Mouse (Mus musculus): ENCODE data around the gene Ddx27. TPM values are rescaled to one million over a fixed set of nuclear protein-coding genes. Genes with fewer than 3 reads are reported as not detected.

Gene Ddx27
- 12.7 TPM for polyA plus RNA-seq (2014; fragmentation: Illumina TruSeq; extraction: RNeasy Lipid Tissue Mini Kit (QIAGEN cat#74804); ENCODE audit: low read depth, low replicate concordance)

DNA sequence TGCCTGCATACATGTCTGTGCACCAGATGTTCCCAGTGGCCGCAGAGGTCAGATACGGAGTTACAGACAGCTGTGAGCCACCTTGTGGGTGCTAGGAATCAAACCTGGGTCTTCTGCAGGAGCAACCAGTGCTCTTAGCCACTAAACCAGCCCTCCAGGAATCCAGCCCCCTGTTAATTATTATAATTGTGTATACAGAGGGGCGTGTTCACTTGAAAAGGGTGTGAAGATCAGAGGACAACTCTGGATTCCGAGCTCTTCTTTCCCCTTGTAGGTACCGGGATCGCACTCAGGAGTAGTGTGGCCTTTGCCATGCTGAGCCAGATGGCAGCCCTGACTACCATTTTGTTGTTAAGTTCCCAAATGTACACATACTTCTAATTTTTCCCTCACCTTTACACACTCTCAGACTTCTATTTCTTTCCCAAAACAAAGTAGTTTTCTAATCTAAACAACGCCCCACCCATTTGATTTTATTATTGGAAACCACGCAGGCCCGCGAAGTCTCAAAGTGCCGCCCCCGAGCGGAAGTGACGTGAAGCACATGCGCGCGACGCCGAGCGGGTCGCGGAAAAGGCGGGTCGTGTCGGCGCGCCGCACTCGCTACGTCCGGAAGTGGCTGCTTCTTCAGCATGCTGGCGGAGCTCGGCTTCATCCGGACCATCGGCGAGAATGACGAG lies at the start of gene Ddx27:
Ddx27 (plus strand) TSS at position 492 of the 680 bp plus-strand sequence.

DNA sequence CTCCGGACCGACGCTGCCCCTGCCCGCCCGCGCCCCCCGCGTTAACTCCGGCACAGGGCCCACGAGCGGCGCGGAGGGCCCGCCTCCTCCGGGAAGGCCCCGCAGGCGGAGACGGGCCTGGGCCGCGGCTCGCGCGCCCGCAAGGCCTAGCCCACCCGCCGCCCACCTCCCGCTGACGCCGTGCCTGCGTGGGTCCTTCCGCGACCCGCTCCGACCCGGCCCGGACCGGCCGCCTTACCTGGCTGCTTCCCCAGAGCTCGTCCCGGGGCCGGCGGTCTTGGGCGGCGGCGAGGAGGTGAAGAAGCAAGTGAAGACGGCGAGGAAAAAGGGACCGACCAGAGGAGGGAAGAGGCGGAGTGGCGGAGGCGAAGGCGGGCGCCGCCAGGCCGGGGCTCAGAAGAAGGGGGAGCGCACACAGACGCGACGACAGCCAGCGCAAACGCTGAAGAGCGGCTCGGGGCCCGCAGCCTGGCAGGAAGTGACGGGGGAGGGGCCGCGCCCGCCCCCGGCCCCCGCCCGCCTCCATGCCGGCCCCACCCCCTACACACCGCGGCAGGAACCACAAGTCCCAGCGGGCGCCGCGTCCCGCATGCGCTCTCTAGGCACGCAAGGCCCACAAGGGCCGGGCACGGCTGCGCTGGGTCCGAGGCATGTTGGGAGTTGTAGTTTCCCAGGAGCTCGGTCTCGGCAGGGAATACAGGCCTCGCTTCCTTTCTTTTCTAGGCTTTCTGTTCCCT lies 19.0 kb upstream of the Ddx27 start, which contains the start of gene Stau1:
Stau1 (minus strand) TSS at position 504 of the 737 bp plus-strand sequence.

DNA sequence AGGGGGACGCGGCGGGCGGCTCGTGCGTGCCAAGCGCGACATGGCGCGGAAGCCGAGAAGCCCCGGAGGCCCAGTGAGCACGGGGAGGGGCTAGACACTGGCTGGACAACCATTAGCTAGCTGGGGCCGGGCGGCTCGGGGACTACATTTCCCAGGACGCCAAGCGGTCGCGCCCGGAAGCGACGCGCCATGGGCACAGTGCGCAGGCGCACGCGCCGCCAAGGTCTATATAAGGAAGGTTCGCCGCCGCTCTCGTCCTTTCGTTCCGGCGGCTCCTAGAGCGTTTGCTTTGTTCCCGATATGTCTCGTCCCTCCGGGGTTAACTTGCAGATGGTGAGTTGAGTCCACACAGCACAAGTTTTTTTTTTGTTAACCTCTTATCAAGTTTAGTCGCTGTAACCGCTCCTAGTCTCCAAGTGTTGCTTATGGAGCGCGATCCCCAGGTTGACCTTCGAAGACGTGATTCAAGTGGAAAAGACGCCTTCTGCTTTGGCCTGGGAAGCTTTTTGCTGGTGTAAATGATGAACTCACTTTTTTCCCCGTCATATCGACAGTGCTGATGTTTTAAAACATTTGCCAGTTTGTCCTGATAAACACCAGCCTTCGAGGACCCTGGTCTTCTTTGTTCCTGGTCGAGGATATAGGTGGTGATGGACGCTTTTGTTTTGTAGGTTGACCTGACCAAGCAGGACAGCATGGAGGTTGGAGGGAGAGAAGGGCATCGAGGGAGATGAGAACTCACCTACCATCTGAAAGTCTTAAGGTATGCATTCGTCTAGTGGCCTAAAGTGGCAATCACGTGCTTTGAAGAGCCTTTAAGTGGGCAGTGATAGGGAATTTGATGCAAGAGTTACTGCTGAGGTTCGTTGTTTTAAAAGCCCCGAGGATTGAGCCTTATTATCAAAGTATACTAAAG lies 48.2 kb downstream of the Ddx27 start, which contains the start of gene Znfx1:
Znfx1 (minus strand) TSS at position 51 of the 916 bp plus-strand sequence.

Other genes starting within 250 kb of the Ddx27 start
- gene Trp53rkb, start 222.7 kb upstream of the Ddx27 start, polyA plus RNA-seq (2014; fragmentation: Illumina TruSeq; extraction: RNeasy Lipid Tissue Mini Kit (QIAGEN cat#74804); ENCODE audit: low read depth, low replicate concordance), result 14.2 TPM
- 14.0 TPM for gene Arfgef2, start 209.6 kb upstream of the Ddx27 start, polyA plus RNA-seq (2014; fragmentation: Illumina TruSeq; extraction: RNeasy Lipid Tissue Mini Kit (QIAGEN cat#74804); ENCODE audit: low read depth, low replicate concordance)
- 240 TPM for gene Cse1l, start 109.2 kb upstream of the Ddx27 start, polyA plus RNA-seq (2014; fragmentation: Illumina TruSeq; extraction: RNeasy Lipid Tissue Mini Kit (QIAGEN cat#74804); ENCODE audit: low read depth, low replicate concordance)
- 26.5 TPM for gene Stau1, start 18.9 kb upstream of the Ddx27 start, polyA plus RNA-seq (2014; fragmentation: Illumina TruSeq; extraction: RNeasy Lipid Tissue Mini Kit (QIAGEN cat#74804); ENCODE audit: low read depth, low replicate concordance)
- gene Znfx1, start 47.8 kb downstream of the Ddx27 start, polyA plus RNA-seq (2014; fragmentation: Illumina TruSeq; extraction: RNeasy Lipid Tissue Mini Kit (QIAGEN cat#74804); ENCODE audit: low read depth, low replicate concordance), result 8.7 TPM
- 0.73 TPM for gene Kcnb1, start 175.0 kb downstream of the Ddx27 start, polyA plus RNA-seq (2014; fragmentation: Illumina TruSeq; extraction: RNeasy Lipid Tissue Mini Kit (QIAGEN cat#74804); ENCODE audit: low read depth, low replicate concordance)
- gene Ptgis, start 225.4 kb downstream of the Ddx27 start, polyA plus RNA-seq (2014; fragmentation: Illumina TruSeq; extraction: RNeasy Lipid Tissue Mini Kit (QIAGEN cat#74804); ENCODE audit: low read depth, low replicate concordance), result 0.62 TPM